Mouse (Mus musculus) CH12.LX (cell line): ENCODE data around the gene Ppl. TPM values are rescaled to one million over a fixed set of nuclear protein-coding genes. Genes with fewer than 3 reads are reported as not detected.

Experiments
- DNase-seq: peaks from one replicate; pipeline ENCODE4 v3.0.0-alpha.2; 2013; ENCODE audit errors: extremely low read depth
- H3K27ac ChIP-seq: 2 replicates; pipeline ENCODE4 v1.5.1; 2012; ENCODE audit warnings: low read depth, mild to moderate bottlenecking, control low read depth, moderate library complexity; ENCODE audit not compliant: insufficient read depth
- H3K27me3 ChIP-seq: replicated peaks from 2 replicates; pipeline ENCODE3; 2012; ENCODE audit warnings: inconsistent platforms
- H3K36me3 ChIP-seq, 2 experiments: replicated peaks in 1 of 2; 2 replicates each; pipeline versions ENCODE3 to v1.6.1; 2012; ENCODE audit warnings: inconsistent platforms in 1 of 2, low read length in 1 of 2, mild to moderate bottlenecking in 1 of 2, mixed read lengths in 1 of 2, moderate library complexity in 1 of 2; ENCODE audit not compliant: control insufficient read depth in 1 of 2, insufficient read depth in 1 of 2
- H3K4me1 ChIP-seq, 2 experiments: 2 replicates each; pipeline ENCODE4 v1.6.1; 2012; ENCODE audit warnings: inconsistent platforms in 1 of 2, moderate library complexity in 1 of 2; ENCODE audit not compliant: insufficient read depth in 2 of 2, control insufficient read depth in 1 of 2
- H3K4me2 ChIP-seq: 2 replicates; pipeline ENCODE4 v1.6.1; 2012; ENCODE audit warnings: low read depth, mild to moderate bottlenecking, control low read depth; ENCODE audit not compliant: poor library complexity, insufficient read depth, severe bottlenecking
- H3K4me3 ChIP-seq, 3 experiments: fragments of 150-350 bp in 1 of 3; sonication (generic) in 1 of 3; replicated peaks in 1 of 3; 2 replicates each; pipeline versions ENCODE3 to v1.5.1; 2011 to 2012; ENCODE audit warnings: low read depth in 2 of 3, low read length in 2 of 3, mild to moderate bottlenecking in 2 of 3, moderate library complexity in 2 of 3, control low read depth in 1 of 3, improper control_type of control experiment in 1 of 3, inconsistent platforms in 1 of 3, mixed read lengths in 1 of 3; ENCODE audit not compliant: poor library complexity in 1 of 3
- H3K79me2 ChIP-seq: replicated peaks from 2 replicates; pipeline ENCODE4 v1.6.1; 2012; ENCODE audit warnings: mild to moderate bottlenecking, moderate library complexity; ENCODE audit not compliant: control insufficient read depth, poor library complexity, insufficient read depth, severe bottlenecking; ENCODE audit errors: extremely low read depth
- H3K9ac ChIP-seq: 2 replicates; pipeline ENCODE4 v1.6.1; 2012; ENCODE audit warnings: low read depth, mild to moderate bottlenecking, control low read depth, moderate library complexity; ENCODE audit not compliant: insufficient read depth
- H3K9me3 ChIP-seq: replicated peaks from 2 replicates; pipeline ENCODE3; 2012; ENCODE audit warnings: low read length, inconsistent platforms, mixed read lengths
- BHLHE40 ChIP-seq: IDR thresholded peaks from 2 replicates; pipeline ENCODE4 v1.6.1; 2011; ENCODE audit warnings: mild to moderate bottlenecking, low read depth, low read length, improper control_type of control experiment
- CHD2 ChIP-seq: IDR thresholded peaks from 2 replicates; pipeline ENCODE4 v1.6.1; 2011; ENCODE audit warnings: low read length, improper control_type of control experiment
- ELF1 ChIP-seq: IDR thresholded peaks from 2 replicates; pipeline ENCODE4 v1.6.1; 2014; ENCODE audit warnings: low read depth, mild to moderate bottlenecking, inconsistent platforms, low read length, improper control_type of control experiment
- EP300 ChIP-seq: IDR thresholded peaks from 2 replicates; pipeline ENCODE4 v1.6.1; 2011; ENCODE audit warnings: low read length, improper control_type of control experiment
- ETS1 ChIP-seq: conservative IDR thresholded peaks from 2 replicates; pipeline ENCODE4 v1.6.1; 2012; ENCODE audit warnings: low read depth, mild to moderate bottlenecking, inconsistent platforms, low read length, improper control_type of control experiment, moderate library complexity
- GABPA ChIP-seq: IDR thresholded peaks from 2 replicates; pipeline ENCODE4 v1.6.1; 2012; ENCODE audit warnings: low read depth, low read length, improper control_type of control experiment, inconsistent platforms; ENCODE audit not compliant: insufficient replicate concordance
- HCFC1 ChIP-seq: IDR thresholded peaks from 2 replicates; pipeline ENCODE4 v1.6.1; 2012; ENCODE audit warnings: low read depth, mild to moderate bottlenecking, inconsistent platforms, low read length, improper control_type of control experiment
- IRF4 ChIP-seq: IDR thresholded peaks from 2 replicates; pipeline ENCODE4 v1.6.1; 2014; ENCODE audit warnings: low read depth, mild to moderate bottlenecking, inconsistent platforms, low read length, improper control_type of control experiment
- KAT2A ChIP-seq: IDR thresholded peaks from 2 replicates; pipeline ENCODE4 v1.6.1; 2012; ENCODE audit warnings: low read length, improper control_type of control experiment, inconsistent platforms; ENCODE audit not compliant: insufficient replicate concordance
- MAZ ChIP-seq: IDR thresholded peaks from 2 replicates; pipeline ENCODE4 v1.6.1; 2012; ENCODE audit warnings: low read depth, mild to moderate bottlenecking, inconsistent platforms, low read length, improper control_type of control experiment, moderate library complexity
- MEF2A ChIP-seq: IDR thresholded peaks from 2 replicates; pipeline ENCODE4 v1.6.1; 2014; ENCODE audit warnings: low read depth, mild to moderate bottlenecking, inconsistent platforms, low read length, improper control_type of control experiment, borderline replicate concordance
- MYC ChIP-seq: IDR thresholded peaks from 2 replicates; pipeline ENCODE4 v1.6.1; 2011; ENCODE audit warnings: low read depth, mild to moderate bottlenecking, improper control_type of control experiment, low read length
- PAX5 ChIP-seq: IDR thresholded peaks from 2 replicates; pipeline ENCODE4 v1.6.1; 2012; ENCODE audit warnings: low read length, inconsistent platforms, mixed read lengths
- POLR2A ChIP-seq: IDR thresholded peaks from 2 replicates; pipeline ENCODE4 v1.6.1; 2011; ENCODE audit warnings: low read depth, mild to moderate bottlenecking, improper control_type of control experiment, low read length
- SMC3 ChIP-seq: IDR thresholded peaks from 2 replicates; pipeline ENCODE4 v1.6.1; 2011; ENCODE audit warnings: low read depth, low read length, improper control_type of control experiment
- TBP ChIP-seq: conservative IDR thresholded peaks from 2 replicates; pipeline ENCODE4 v1.6.1; 2011; ENCODE audit warnings: low read depth, low read length, improper control_type of control experiment
- TCF12 ChIP-seq: IDR thresholded peaks from 2 replicates; pipeline ENCODE4 v1.6.1; 2014; ENCODE audit warnings: low read depth, mild to moderate bottlenecking, inconsistent platforms, low read length, improper control_type of control experiment
- USF1 ChIP-seq: IDR thresholded peaks from 2 replicates; pipeline ENCODE4 v1.6.1; 2014; ENCODE audit warnings: low read depth, mild to moderate bottlenecking, inconsistent platforms, low read length, improper control_type of control experiment
- ZMIZ1 ChIP-seq: IDR thresholded peaks from 2 replicates; pipeline ENCODE4 v1.6.1; 2012; ENCODE audit warnings: low read depth, mild to moderate bottlenecking, inconsistent platforms, low read length, improper control_type of control experiment
- ZNF384 ChIP-seq: IDR thresholded peaks from 2 replicates; pipeline ENCODE4 v1.6.1; 2012; ENCODE audit warnings: low read depth, low read length, improper control_type of control experiment, inconsistent platforms
- dilution Hi-C: fragments of 300-500 bp; cut with MboI; formaldehyde crosslinking; loops from 2 replicates; pipeline ENCODE4 v1.14.3; 2020; ENCODE audit warnings: low sequenced_read_pairs; ENCODE audit not compliant: extremely low pct_unique_long_range_greater_than_20kb, extremely low pct_ligation_motif_present
- in situ Hi-C: fragments of 300-500 bp; cut with MboI; formaldehyde crosslinking; loops from 3 replicates; pipeline ENCODE4 v1.14.3; 2019; ENCODE audit warnings: low sequenced_read_pairs, low pct_ligation_motif_present, low pct_unique_long_range_greater_than_20kb, mixed read lengths
- polyA plus RNA-seq: library from polyadenylated mRNA; unstranded; fragments of >175 nt; gene quantifications from 2 replicates; pipeline ENCODE4 v1.2.1, GENCODE M21; 2012; ENCODE audit warnings: low read depth; ENCODE audit not compliant: insufficient read length
- total RNA-seq, 2 experiments: library from RNA; depleted of rRNA; stranded (reverse); fragments of 300-350 nt in 1 of 2; fragments of >200 nt in 1 of 2; gene quantifications; 2 replicates each; pipeline ENCODE4 v1.2.3; 2012 to 2014

The Ppl gene
- total and polyA plus RNA-seq, 3 experiments = 0.04 to 0.25 TPM; not detected in 1

DNA sequence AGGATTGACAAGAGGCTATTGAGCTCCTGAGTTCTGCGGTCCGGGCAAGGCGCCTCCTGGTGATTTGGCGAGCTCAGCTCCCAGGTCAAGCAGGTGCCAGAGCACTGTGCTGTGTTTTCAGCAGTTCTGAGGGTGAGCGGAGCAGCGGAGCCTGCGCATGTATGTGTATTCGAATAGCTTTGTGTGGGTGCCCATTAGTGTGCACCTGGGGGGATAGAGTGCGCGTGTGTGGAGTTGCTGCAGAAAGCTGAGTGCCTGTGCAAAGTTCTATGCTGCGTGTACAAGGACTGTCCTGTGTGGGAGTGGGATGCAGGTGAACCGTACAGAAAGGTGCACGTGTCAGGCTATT is 14.8 kb upstream of the Ppl start, which contains the start of gene Sec14l5:
Gene Sec14l5 (plus strand): TSS at position 73 of the 349 bp plus-strand sequence.
- Histone ChIP-seq H3K9me3 (no peaks in the 10 kb centered on the region), H3K36me3 (no peaks in the 10 kb centered on the region), H3K4me2 (peak within 1 kb of the TSS; percentile 91), H3K79me2 (no peaks in the 10 kb centered on the region), H3K27ac (no peak within 1 kb of the TSS), H3K9ac (no peak within 1 kb of the TSS), H3K4me1 (peaks cover 16 to 18% of the 10 kb centered on the region in 2 experiments), H3K4me3 (peak within 1 kb of the TSS in 2 of 3 experiments; percentile 32 to 49), H3K27me3 (peaks cover 65% of the 10 kb centered on the region)
- in situ Hi-C loops = loop anchor here (25.0 kb wide), 1 partner anchor 510 kb away; the partner anchor contains the start of genes Dnaja3 and Vasn
- dilution Hi-C loops = no loop called here
- no peak for TF ChIP-seq MAZ
- TF ChIP-seq, all 38 proteins: peak for 0
- no peak for DNase-seq

DNA sequence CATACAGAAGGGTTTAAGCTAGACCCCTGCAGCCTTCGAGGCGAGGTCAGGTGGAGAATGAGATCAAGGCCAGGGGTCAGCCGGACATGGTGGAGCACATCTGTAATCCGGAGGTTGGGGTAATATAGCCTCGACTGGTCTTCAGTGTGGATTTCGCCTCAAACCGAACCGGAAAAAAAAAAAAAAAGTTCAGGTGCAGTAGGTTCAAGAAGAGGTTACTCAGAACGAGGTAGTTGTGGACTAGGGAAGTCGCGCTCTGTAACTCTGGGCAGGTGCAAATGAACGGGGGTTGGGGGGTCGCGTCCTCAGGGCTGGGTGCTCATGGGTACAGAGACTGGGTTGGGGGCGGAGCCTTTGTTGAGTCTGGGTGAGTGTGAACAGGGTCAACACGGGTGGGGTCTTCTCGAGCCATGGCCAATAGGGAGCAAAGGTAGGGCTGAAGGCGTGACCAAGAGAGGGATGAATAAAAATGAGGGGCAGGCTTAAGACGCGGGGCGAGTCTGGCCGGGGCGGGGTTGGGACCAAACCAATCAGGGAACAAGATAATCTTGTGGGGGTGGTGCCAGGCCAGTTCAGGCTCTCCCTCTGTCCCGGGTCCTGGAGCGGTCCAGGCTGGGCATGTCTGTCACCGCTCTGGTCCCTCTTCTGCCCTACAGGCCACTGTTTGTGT is 14.3 kb upstream of the Ppl start:
- dilution Hi-C loops = no loop called here
- no peaks in the 10 kb centered on the region for H3K36me3 ChIP-seq
- H3K27me3 ChIP-seq = peaks cover 67% of the 10 kb centered on the region
- peak overlapping the region; percentile 91 for H3K4me2 ChIP-seq
- TF ChIP-seq ELF1 (peak; percentile 21; the same call in 1 of the 2 replicates), ETS1 (no peak), MYC (no peak), EP300 (no peak), PAX5 (no peak), BHLHE40 (no peak), TCF12 (no peak), TBP (0 out of 2 replicates have a peak, but pooled peaks have one; percentile 8), SMC3 (no peak), USF1 (no peak), GABPA (no peak), MAZ (0 out of 2 replicates have a peak, but pooled peaks have one; percentile 53), POLR2A (no peak), IRF4 (no peak), ZNF384 (peak; percentile 71), HCFC1 (no peak), CHD2 (no peak), KAT2A (no peak), MEF2A (no peak), ZMIZ1 (no peak)
- in situ Hi-C loops = loop anchor here (25.0 kb wide), 1 partner anchor 509 kb away; the partner anchor contains the start of genes Dnaja3 and Vasn
- H3K79me2 ChIP-seq = no peaks in the 10 kb centered on the region
- H3K4me3 ChIP-seq = peak overlapping the region in 2 of 3 experiments; percentile 32 to 49
- no peak overlapping the region for H3K27ac ChIP-seq
- DNase-seq = peak; percentile 79
- no peaks in the 10 kb centered on the region for H3K9me3 ChIP-seq
- peaks cover 16 to 18% of the 10 kb centered on the region in 2 experiments for H3K4me1 ChIP-seq
- H3K9ac ChIP-seq = no peak overlapping the region
